22 mouse cellular contexts compared by ENCODE assay signal in the genomic region with DNA sequence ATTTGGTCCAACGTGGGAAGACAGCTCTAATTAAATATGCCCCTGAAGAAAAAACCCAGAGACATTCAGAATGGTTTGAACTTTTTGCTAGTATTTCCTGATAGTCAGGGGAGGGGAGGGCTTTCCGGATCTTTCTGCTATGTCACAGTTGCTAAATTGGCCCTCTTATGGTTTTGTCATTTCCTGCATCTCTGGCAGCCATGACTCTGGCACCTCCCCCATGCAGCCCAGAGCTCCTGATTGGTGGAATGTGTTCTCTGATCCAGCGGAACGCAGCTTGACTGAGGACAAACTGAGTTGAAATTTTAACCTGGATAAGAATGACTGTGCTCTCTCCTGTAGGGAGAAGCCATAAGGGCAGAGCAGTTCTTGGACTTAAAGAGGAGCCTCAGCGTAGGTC.
A peak's percentile ranks its signal among the peaks of the same experiment; 100 is the strongest.
DNase-seq lines count a peak whose midpoint lies in the region; ATAC-seq lines count a peak whose summit lies in the region.
"Had no signal": no experiment of that assay in that cellular context is flagged by ENCODE, and none has a peak within 500 bp of the region (broad histone marks: within the 10 kb centered on the region; RNA-seq: fewer than 3 reads in every experiment).

No protein-coding gene starts in this region.

- peak; percentile 74 for ATAC-seq in common myeloid progenitor, adult 5-6 weeks (replicated peaks; ENCODE audit: low read depth, poor library complexity, severe bottlenecking)
- ATAC-seq in granulocyte monocyte progenitor cell, adult 5-6 weeks (replicated peaks; ENCODE audit: poor library complexity, severe bottlenecking), result 0 out of 2 replicates have a peak, but pooled peaks have one; percentile 27
- ATAC-seq: forebrain, embryonic 13.5 days; forebrain, embryonic 16.5 days; hindbrain, embryonic 16.5 days; intestine, embryonic 15.5 days had no signal

- intact Hi-C loops in heart, postnatal 10 days (cut with DNase I), result no loop called here

- peak; percentile 86 for DNase-seq in heart, adult 11 months
- no peak for DNase-seq in heart, postnatal 4 days
- peak; percentile 38 for DNase-seq in 416B (ENCODE audit: low read depth)
- DNase-seq in cerebellum, postnatal 10 days, result no peak
- DNase-seq in left cerebral cortex, adult 18-20 months (ENCODE audit: low spot score in 2 of 2), result no peak
- DNase-seq in heart, postnatal 10 days, result no peak
- DNase-seq: adrenal gland, postnatal 10 days; adrenal gland, postnatal 36 days; B cell, adult 2 months; cerebellum, adult 18-20 months; cerebellum, adult 9-10 months; cerebellum, postnatal 36 days; gastrocnemius, postnatal 10 days; gastrocnemius, postnatal 36 days; heart, postnatal 14 days; kidney, adult 11 months had no signal

Comparison
In these comparisons a context has a peak if more than half of its experiments do, and no peak if none do; other contexts are left out.
1. DNase-seq: peak in heart, adult 11 months (single experiment) and 416B (single experiment); none in heart, postnatal 4 days (single experiment), cerebellum, postnatal 10 days (0 of 2), left cerebral cortex, adult 18-20 months (0 of 2) and heart, postnatal 10 days (0 of 2).